Mouse (Mus musculus) spleen, adult 12 weeks (tissue): Measurements from ENCODE around the gene P2ry6.

Experiments
- DNase-seq: peaks from one replicate; pipeline ENCODE4 v3.0.0; 2022; ENCODE audit warnings: low spot score

The P2ry6 gene

DNA sequence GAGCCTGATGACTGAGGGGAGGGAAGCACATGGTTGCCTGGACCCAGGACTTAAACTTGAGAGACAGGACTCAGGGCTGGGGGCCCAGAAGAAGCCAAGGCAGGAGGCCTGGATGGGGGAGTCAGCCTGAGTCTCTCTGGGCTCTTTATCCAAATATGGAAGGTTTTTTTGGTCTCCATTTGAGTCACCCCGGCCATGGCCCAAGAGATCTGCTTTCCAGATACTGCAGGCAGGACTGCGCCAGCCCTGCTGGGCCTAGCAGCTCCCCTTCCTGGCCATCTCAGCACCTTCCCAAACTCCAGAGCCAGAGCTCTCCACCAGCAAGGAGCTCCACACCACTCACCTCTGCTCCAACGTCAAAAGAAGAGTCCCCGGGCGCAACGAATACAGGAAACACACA, 57.9 kb downstream of the P2ry6 start:
- DNase-seq = no peak

DNA sequence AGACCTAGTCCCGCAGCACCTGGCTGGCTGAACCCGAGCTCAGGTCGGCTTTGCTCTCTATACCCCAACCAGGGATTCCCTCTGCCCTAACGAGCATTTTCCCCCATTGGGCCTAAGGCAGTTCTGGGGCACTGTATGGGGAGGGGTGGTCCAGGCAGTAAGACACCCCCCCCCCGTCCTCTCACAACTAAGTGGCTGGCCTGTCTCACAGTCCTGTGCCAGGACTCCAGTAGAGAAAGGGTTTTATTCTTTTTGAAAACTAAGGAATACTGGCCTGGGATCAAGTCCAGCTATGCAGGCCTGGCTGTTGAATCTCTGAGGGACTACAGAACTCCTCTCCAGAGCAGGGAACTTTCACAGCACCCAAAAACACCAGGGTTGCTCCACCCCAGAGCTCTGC, 59.2 kb downstream of the P2ry6 start:
- no peak for DNase-seq

- no peak for DNase-seq
These were observed 62.7 kb downstream of the P2ry6 start for GRCm38 (mm10) chr7:100911791-100912190.

- no peak for DNase-seq
These were observed 63.1 kb downstream of the P2ry6 start for GRCm38 (mm10) chr7:100911246-100911770.

- DNase-seq = no peak
These were observed 65.9 kb downstream of the P2ry6 start for GRCm38 (mm10) chr7:100908567-100908966.

GRCm38 (mm10) chr7:100908061-100908460, 66.4 kb downstream of the P2ry6 start:
- no peak for DNase-seq

DNA sequence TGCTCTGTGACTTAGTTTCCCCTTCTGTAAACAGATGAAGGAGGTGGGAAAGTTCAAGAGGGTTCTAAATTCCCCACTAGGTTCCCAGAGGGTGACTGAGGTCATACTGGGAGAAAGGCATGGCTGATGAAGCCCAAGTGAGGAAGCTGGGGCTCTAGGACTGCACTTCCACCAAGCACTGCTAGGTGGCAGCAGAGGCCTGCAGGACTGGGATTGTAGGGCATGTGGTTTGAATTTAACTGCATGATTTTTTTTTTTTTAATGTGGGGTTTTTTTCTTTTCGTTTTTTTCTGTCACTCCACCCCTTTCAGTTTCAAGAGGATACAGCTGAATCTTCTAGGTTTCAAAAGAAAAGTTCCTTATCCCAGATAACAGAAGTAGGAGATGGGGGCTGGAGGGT, 67.2 kb downstream of the P2ry6 start:
- DNase-seq = peak; percentile 59

GRCm38 (mm10) chr7:100906029-100906789, 68.2 kb downstream of the P2ry6 start:
- DNase-seq = no peak

DNA sequence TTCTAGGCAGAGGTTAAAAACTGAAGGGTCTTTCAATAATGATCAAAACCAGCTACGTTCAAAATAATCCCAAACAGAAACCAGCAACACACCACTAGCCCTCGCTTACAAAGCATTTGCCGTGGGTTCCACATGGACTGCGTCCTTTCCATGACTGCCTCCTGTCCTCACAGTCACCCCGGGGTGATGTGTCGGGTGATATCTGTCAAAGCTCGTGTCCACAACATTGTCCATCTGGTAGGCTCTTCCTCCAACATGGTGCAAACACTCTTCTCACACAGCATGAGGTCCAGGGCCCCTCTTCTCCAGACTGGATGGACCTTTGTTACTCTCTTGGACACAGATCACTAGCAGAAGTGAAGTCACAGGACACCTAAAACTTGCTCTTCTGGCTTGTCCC, 69.4 kb downstream of the P2ry6 start:
- no peak for DNase-seq

DNA sequence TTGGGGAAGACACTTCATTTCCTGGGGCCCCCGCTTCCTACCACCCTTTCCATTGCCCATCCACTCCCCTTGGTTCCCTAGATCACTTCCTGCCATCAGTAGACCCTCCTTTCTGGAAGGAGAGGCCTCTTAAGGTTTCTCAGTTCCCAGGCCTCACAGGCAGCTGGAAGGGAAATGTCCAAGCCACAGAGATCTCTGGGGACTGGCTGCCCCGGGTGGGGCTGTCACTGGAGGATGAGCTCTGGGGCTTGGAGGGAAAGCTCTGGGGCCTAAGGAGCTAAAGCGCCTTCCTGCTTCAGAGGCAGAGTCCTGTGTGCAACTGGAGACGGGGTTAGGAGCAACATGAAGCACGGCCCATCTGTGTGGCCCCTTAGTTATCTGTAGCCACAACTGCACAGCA, 69.8 kb downstream of the P2ry6 start:
- no peak for DNase-seq

DNA sequence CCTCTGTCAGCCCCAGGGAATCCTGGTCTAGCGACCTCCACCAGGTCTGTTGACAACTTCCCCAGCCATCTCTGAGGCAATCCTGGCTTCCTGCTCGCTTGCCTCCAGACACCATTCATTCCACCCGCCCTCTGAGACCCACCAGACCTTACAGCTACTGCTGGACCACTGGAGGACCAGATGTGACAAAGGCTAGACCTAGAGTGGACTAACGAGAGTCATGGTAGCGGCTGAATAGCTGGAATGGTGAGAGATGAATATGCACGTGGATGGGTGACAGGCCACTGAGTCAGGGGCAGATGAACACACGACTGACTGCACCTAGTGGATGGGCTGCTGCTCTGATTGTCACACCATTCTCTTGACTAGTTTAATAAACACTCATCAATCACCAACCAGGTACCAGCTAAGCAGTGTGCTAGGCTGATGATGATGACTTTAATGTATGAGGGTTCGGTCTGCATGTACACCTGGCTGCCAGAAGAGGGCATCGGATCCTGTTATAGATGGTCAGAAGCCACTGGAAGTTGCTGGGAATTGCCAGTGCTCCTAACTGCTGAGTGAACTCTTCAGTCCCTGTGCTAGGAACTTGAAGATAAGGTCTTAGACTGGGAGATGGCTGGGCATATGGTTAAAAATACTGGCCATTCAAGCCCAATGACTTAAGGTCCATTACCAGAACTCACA, 71.9 kb downstream of the P2ry6 start:
- no peak for DNase-seq

- no peak for DNase-seq
These were observed 76.6 kb downstream of the P2ry6 start for GRCm38 (mm10) chr7:100897828-100898227.

GRCm38 (mm10) chr7:100894833-100895226, 79.6 kb downstream of the P2ry6 start:
- DNase-seq = no peak

DNA sequence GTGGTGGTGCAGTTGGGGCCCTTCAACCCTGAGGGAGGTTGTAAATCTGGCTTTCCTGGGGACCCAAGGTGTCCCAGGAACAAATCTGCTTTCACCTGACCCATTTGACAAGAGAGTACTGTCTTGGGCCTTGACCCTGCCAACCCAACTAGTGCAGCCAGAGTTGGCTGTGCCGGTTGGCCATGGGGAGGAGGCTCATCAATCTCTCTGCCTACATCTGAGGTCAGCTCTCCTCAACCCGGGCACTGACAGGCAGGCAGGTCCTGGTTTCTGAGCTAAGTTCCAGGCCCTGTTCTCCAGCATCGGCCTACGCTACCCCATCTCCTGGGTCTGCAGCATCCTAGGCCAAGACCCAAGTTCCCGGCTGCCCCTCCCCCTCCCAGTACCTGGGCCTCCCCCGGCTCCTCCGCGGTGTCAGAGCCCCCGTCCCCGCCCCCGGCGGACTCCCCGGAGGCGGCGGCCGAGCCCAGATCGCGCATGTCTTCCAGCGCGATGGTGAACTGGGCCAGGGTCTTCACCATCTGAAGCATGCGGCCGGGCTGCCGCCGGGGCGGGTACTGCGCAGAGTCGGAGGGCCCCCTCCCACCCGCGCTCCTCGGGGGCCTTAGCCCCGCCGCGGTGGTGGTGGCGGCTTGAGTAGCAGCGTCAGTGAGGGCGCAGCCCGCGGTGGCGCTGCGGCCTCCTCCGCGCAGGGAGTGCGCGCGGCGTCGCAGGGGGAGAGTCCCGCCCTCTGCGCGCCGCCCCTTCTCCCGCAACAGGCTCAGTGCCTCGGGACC, 80.2 kb downstream of the P2ry6 start:
- no peak for DNase-seq

DNA sequence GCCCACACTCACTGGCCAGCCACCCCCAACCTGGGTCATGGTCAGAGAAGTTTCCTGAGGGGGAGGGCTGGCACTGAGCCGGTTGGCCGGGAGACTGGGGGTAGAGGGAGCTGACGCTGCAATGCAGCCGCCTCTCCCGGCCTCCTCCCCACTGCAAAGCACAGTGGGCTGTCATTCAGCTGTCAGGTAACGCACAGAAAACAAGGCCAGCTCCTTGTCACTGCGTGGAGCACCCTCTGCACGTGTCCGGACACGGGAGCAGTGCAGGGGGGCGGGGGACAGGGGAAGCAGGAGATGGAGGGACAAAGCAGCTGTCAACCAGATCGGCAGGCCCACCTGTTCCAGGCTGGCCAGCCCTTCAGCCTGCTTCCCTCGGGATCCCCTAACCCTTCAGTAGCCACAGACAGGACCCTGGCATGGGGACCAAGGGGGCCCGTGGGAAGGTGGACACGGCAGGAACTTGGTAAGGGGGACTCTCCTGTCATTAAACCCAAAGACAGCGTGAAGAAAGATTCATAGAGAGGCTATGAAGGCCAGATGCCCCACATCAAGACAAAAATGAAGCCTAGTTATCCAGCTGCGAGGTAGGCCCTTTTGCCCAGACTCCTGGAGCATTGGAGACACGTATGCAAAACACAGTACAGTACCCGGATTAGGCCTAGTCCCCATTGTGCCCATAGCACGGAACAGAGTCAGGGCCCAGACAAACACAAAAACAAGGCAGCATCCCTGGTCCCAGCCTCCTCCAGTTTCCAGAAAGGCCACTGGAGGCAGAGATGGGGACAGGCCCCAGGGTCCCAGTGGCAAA, 81.0 kb downstream of the P2ry6 start:
- no peak for DNase-seq
